Mouse (Mus musculus) heart, embryonic 16.5 days (tissue): ENCODE results near the gene Nr6a1. TPM values are rescaled to one million over a fixed set of nuclear protein-coding genes. Genes with fewer than 3 reads are reported as not detected.

Experiments
- ATAC-seq: fragments of 200-750 bp; cut with Nextera tagmentation; replicated peaks from 2 replicates; pipeline ENCODE4 v1.8.0; 2017; ENCODE audit warnings: moderate number of reproducible peaks; ENCODE audit not compliant: insufficient read depth, low FRiP score; ENCODE audit errors: extremely low read depth
- H3K27ac ChIP-seq: fragments of 300-500 bp; sonication (generic); 2 replicates; pipeline ENCODE4 v1.5.1; 2014; ENCODE audit warnings: mild to moderate bottlenecking, low read length, control low read depth, moderate library complexity
- H3K27me3 ChIP-seq: fragments of 300-500 bp; sonication (generic); 2 replicates; pipeline ENCODE4 v1.6.1; 2014; ENCODE audit warnings: low read length, mixed read lengths; ENCODE audit not compliant: control insufficient read depth, insufficient read depth
- H3K36me3 ChIP-seq: fragments of 300-500 bp; sonication (generic); 2 replicates; pipeline ENCODE4 v1.6.1; 2014; ENCODE audit not compliant: control insufficient read depth, insufficient read depth
- H3K4me1 ChIP-seq: fragments of 300-500 bp; sonication (generic); 2 replicates; pipeline ENCODE4 v1.6.1; 2014; ENCODE audit warnings: low read length, mixed read lengths; ENCODE audit not compliant: control insufficient read depth, insufficient read depth
- H3K4me2 ChIP-seq: fragments of 300-500 bp; sonication (generic); 2 replicates; pipeline ENCODE4 v1.6.1; 2014; ENCODE audit warnings: low read depth, mild to moderate bottlenecking, control low read depth, low read length
- H3K4me3 ChIP-seq: fragments of 300-500 bp; sonication (generic); 2 replicates; pipeline ENCODE4 v1.5.1; 2014; ENCODE audit warnings: mild to moderate bottlenecking, control low read depth, low read length
- H3K9ac ChIP-seq: fragments of 300-500 bp; sonication (generic); 2 replicates; pipeline ENCODE4 v1.6.1; 2014; ENCODE audit warnings: low read length, control low read depth
- H3K9me3 ChIP-seq: fragments of 300-500 bp; sonication (generic); replicated peaks from 2 replicates; pipeline ENCODE4 v1.6.1; 2016; ENCODE audit warnings: low read length; ENCODE audit not compliant: control insufficient read depth
- WGBS: fragments of 180-500 bp; shearing (Covaris S2); extraction: QIAGEN DNeasy Blood & Tissue Kit; methylation state at CpG from one replicate; pipeline ENCODE4 v1.1.7; 2014; 5-methylcytosine and 5-hydroxymethylcytosine counted together
- polyA plus RNA-seq: library from polyadenylated mRNA; unstranded; fragments of >200 nt; fragmentation: Nextera tagmentation; extraction: Ambion mirVana; gene quantifications from 2 replicates; pipeline ENCODE4 v1.2.1, GENCODE M21; 2015

The Nr6a1 gene
- polyA plus RNA-seq, 1 experiment from 2014 or later = 0.55 TPM

DNA sequence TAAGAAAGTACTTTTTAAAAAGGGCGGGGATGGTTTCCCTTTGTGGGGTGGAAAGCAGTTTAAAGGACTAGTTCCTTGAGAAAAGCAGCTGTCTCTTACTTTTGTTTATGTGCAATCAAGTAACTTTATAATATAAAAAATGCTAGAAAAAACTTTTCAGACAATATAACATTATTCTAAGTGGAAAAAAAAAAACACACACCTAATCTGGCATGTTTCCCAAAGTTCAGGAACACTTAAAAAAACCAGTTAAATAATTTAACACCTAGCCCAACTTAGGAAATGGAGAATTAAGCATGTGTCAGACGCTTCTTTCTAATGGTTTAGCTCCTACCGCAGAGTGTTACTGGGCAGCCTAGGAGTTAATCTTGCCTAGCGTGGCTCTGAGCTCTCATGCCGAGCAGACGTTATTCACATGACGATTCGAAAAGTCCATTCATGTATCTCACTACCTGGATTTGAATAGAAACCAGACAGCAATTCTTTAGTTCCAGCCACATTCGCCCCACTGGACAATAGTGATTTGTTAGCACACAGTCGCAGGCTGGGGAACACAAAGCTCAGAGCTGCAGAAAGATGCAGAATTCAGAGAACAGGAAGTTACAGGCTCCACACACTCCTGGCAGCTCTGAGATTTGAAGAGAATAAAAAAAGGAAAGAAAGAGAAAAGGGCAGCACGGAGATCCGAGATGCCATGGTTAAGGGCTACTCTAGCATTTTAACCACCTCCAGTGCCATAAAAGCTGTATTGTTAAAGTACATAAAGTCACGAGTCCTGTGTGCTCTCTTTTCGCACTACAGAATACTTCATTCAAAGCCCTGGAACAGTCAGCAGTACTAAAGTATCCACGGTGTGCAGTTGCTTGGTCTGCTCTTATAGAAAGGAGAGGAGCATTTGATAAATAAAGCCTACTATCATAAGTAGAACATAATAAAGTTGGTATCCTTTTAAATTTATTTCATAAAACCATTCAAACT, 102.4 kb downstream of the Nr6a1 start:
- peak overlapping the region; percentile 61 for H3K4me3 ChIP-seq
- no peak for ATAC-seq
- 4% methylated on average over 15 of the region's 15 CpGs for WGBS
- no peaks in the 10 kb centered on the region for H3K27me3 ChIP-seq
- H3K9me3 ChIP-seq = no peaks in the 10 kb centered on the region
- no peaks in the 10 kb centered on the region for H3K36me3 ChIP-seq
- H3K9ac ChIP-seq = peak overlapping the region; percentile 77
- H3K4me1 ChIP-seq = peaks cover 11% of the 10 kb centered on the region
- H3K27ac ChIP-seq = peak overlapping the region; percentile 92
- peak overlapping the region; percentile 88 for H3K4me2 ChIP-seq

DNA sequence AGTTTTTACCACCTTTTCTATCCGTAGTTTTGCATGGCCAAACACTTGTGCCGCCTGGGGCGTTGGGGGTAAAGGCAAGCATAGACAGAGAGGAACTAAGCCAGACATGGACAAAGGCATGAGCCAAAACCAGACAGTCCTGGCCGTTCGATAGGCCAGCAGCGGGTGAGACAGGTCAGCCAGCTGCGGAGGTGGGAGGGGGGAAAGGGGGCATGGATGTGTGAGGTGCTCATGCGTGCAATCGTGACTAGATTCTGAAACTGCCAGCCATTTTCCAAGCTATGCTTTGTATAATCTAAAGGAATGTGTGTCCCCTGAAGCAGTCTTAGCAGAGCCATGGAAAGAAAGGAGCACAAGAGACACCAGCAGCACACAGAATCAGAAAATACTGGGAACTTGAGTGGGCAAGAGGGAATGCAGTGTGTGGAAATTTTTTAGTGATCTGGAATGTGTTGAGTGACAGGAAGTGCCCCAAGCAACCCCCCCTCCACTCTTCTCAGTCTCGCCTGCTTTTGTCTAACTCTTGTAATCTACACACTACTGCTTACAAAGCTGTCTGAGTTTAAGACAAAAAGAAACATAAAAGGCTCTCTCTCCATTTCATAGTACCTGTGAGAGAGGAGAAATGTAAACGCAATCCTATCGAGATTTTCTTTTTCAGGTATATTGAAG, 103.4 kb downstream of the Nr6a1 start:
- ATAC-seq = peak; percentile 75

DNA sequence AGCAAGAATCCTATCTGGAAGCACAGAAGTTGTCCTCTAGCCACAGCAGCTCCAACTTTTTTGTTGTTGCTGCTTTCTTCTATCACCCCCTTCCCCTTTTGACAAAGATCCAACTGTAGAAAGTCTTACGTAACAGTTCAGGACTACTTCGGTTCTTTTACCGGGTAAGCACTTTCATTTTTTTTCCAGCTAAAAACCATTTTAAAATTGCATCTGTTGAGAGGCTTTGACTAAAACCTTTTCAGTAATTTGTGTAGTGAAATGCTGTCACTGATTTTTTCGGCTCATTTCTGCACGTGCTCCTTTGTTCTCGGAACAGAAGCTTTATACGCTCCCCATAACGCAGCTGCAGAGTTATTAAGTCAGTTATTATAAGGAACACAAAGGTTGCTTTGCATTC, 104.1 kb downstream of the Nr6a1 start:
- ATAC-seq = peak; percentile 31

More for the DNA sequence above, 103.4 kb downstream of the Nr6a1 start:
- Histone ChIP-seq H3K9ac (peak overlapping the region; percentile 85), H3K36me3 (no peaks in the 10 kb centered on the region), H3K9me3 (no peaks in the 10 kb centered on the region), H3K27me3 (no peaks in the 10 kb centered on the region), H3K27ac (peak overlapping the region; percentile 93), H3K4me1 (peaks cover 7% of the 10 kb centered on the region), H3K4me3 (peak overlapping the region; percentile 69), H3K4me2 (peak overlapping the region; percentile 59)
- WGBS = 5% methylated on average over 12 of the region's 12 CpGs

DNA sequence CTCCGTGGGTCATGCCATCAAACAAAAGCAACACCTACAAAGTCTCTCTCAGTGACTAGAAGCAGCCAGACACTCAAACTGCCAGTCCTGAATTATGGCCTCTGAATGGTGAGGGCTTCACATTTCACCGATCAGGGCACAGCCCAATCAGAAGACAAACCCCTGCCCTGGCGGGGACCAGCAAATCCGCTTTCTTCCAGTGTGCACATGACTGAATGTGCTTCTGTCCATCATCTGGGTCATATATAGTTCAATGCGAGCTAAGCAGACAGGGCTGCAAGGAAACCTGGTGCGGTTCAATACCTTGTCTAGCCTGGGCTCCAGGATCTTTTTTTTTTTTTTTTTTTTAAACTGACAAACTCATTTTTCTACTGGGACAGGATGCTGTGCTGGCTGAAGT, 104.5 kb downstream of the Nr6a1 start:
- H3K27me3 ChIP-seq = no peaks in the 10 kb centered on the region

More for the DNA sequence above, 104.1 kb downstream of the Nr6a1 start:
- H3K9ac ChIP-seq = peak overlapping the region; percentile 85
- WGBS = 5% methylated on average over 8 of the region's 8 CpGs
- H3K36me3 ChIP-seq = no peaks in the 10 kb centered on the region
- H3K9me3 ChIP-seq = no peaks in the 10 kb centered on the region
- peaks cover 7% of the 10 kb centered on the region for H3K4me1 ChIP-seq
- no peaks in the 10 kb centered on the region for H3K27me3 ChIP-seq
- peak overlapping the region; percentile 59 for H3K4me2 ChIP-seq
- H3K27ac ChIP-seq = peak overlapping the region; percentile 93
- peak overlapping the region; percentile 69 for H3K4me3 ChIP-seq

DNA sequence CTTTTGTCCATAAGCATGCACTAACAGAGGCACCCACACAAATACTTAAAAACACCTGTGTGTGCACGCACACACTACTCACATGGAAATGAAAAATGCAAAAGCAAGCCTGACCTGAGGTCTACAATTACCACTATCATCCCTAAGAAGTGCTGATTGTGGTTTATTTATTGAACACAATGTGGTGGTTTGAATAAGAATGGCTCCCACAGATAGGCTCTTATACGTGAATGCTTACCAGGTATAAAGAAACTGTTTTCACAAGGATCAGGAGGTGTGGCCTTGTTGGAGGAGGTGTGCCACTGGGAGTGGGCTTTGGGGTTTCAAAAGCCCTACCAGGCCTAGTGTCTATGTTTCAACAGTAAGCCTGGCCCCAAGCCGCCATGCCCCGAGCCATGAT, 110.0 kb downstream of the Nr6a1 start:
- H3K36me3 ChIP-seq = no peaks in the 10 kb centered on the region
- H3K9ac ChIP-seq = no peak overlapping the region
- WGBS = 80% methylated on average over 4 of the region's 4 CpGs
- no peaks in the 10 kb centered on the region for H3K27me3 ChIP-seq
- H3K4me1 ChIP-seq = no peaks in the 10 kb centered on the region
- H3K4me2 ChIP-seq = no peak overlapping the region
- H3K27ac ChIP-seq = no peak overlapping the region
- no peaks in the 10 kb centered on the region for H3K9me3 ChIP-seq
- no peak overlapping the region for H3K4me3 ChIP-seq
- no peak for ATAC-seq

More for the DNA sequence above, 104.5 kb downstream of the Nr6a1 start:
- Histone ChIP-seq H3K4me3 (peak overlapping the region; percentile 69), H3K9ac (peak overlapping the region; percentile 85), H3K4me2 (peak overlapping the region; percentile 59), H3K9me3 (no peaks in the 10 kb centered on the region), H3K4me1 (peaks cover 7% of the 10 kb centered on the region), H3K36me3 (no peaks in the 10 kb centered on the region), H3K27ac (peak overlapping the region; percentile 93)
- peak; percentile 96 for ATAC-seq
- WGBS = 12% methylated on average over 6 of the region's 6 CpGs

DNA sequence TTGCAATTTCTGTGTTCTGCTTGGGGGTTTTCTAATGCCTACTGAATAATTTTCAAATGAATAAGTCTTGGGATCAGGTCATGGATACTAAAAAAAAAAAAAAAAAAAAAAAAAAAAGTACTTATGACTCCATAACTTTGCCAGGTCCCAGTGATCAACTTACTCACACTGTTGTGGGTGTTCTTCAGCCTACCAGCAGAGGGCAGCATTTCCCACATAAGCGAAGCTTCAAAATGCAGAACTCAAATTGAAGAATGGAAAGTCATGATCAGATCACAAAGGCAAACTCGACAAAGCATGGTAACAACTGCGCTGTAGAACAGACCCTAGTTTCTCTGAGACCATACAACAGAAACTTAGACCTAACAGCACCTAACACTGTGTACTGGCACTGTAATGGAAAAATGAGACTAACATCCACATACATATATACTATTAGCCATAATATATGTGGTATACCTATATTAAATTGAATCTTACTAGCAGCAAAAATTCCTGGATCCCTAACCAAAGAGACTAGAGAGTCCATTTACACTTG, 130.3 kb downstream of the Nr6a1 start:
- Histone ChIP-seq H3K27me3 (no peaks in the 10 kb centered on the region), H3K9ac (no peak overlapping the region), H3K4me3 (no peak overlapping the region), H3K36me3 (no peaks in the 10 kb centered on the region), H3K27ac (no peak overlapping the region), H3K9me3 (no peaks in the 10 kb centered on the region), H3K4me1 (no peaks in the 10 kb centered on the region), H3K4me2 (peak overlapping the region; percentile 43; the same call in 1 of the 2 replicates)
- ATAC-seq = no peak
- 19% methylated on average over 3 of the region's 3 CpGs for WGBS

DNA sequence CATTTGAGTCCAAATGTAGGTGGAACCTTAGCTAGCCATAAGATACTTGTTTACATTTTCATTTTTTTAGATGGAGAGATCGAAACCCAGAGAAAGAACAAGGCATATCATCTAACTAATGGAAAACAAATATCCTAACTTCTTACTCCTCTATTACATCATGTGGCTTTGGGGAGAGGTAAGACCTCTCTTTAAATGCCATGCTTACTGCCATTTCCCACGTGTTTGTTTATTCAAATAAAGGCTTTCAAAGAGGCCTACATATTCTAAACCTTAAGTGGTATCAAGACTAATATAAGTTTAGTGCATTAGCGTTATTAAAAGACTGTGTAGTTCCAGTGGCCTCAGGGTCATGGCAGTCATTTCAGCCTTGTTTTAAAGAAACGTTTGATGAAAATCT, 140.2 kb downstream of the Nr6a1 start:
- Histone ChIP-seq H3K27ac (no peak overlapping the region), H3K4me2 (no peak overlapping the region), H3K27me3 (no peaks in the 10 kb centered on the region), H3K9me3 (no peaks in the 10 kb centered on the region), H3K4me1 (peaks cover 2% of the 10 kb centered on the region; the same call in 1 of the 2 replicates), H3K9ac (no peak overlapping the region), H3K4me3 (no peak overlapping the region), H3K36me3 (no peaks in the 10 kb centered on the region)
- no peak for ATAC-seq
- 65% methylated on average over 4 of the region's 4 CpGs for WGBS

DNA sequence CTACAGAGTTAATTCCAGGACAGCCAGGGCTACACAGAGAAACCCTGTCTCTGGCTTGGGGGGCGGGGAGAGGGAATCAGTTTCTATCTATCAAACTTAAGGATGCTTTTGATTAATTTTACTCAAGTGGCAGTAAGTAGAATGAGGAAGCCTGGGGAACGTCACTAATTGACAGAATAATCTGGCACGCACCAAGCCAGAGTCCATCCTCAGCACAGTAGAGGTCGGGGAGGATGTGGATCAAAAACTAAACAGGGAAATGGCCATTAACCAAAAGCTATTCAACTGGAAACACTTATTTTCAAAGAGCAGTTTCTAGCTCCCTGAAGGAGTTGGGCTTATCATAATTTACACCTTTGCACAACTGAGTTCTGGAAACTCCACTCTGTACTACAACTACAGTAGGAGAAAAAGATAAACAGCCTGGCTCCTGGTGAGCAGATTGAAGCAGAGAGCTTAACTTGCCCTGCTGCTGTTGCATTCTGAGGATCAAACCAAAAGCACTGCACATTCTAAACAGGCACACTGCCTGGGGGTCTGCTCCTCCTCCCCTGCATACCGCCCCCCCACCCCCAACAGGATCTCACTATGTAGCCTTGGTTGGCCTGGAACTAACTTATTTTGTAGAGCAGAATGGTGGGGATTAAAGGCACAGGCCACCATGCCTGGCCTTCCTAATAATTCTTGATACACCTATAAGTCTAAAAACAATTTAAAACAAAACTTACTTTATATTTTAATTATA, 141.1 kb downstream of the Nr6a1 start:
- Histone ChIP-seq H3K27ac (no peak overlapping the region), H3K27me3 (no peaks in the 10 kb centered on the region), H3K9ac (no peak overlapping the region), H3K4me3 (no peak overlapping the region), H3K4me1 (peaks cover 2% of the 10 kb centered on the region; the same call in 1 of the 2 replicates), H3K9me3 (no peaks in the 10 kb centered on the region), H3K36me3 (no peaks in the 10 kb centered on the region), H3K4me2 (no peak overlapping the region)
- no peak for ATAC-seq
- 31% methylated on average over 5 of the region's 5 CpGs for WGBS
